Mouse (Mus musculus): ENCODE results near the gene Prkcz. TPM values are rescaled to one million over a fixed set of nuclear protein-coding genes. Genes with fewer than 3 reads are reported as not detected.

The Prkcz gene
- polyA plus RNA-seq, 1 experiment from 2014 or later: 45.4 TPM

DNA sequence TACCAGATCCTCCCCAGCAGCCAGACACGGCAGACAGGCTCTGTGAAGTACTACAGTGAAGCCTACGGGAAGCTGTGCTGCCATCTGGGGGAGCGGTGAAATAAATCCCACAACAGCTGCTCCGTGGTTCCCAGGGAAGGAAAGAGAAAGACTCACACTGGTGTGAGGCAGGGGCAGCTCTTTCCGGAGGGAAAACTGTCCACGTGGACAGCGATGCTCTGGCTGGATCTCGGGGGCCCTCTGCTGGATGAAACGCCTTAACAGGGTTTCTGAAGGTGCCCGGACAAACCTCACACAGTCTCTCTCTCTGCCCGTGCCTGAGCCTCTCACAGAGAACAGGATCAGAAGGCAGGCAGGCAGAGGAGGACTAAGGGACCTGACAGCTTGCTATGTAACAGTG is 53.1 kb downstream of the Prkcz start:
- H3K27me3 ChIP-seq (replicated peaks; ENCODE audit: control insufficient read depth, insufficient read depth, low read length): no peaks in the 10 kb centered on the region
- WGBS: 1% methylated on average over 11 of the region's 11 CpGs
- H3K9me3 ChIP-seq (replicated peaks; ENCODE audit: control insufficient read depth, low read length): no peaks in the 10 kb centered on the region
- H3K9ac ChIP-seq (ENCODE audit: low read length): peak overlapping the region; percentile 54
- no peak overlapping the region for H3K4me3 ChIP-seq (ENCODE audit: low read depth, low read length)
- H3K4me1 ChIP-seq (ENCODE audit: control insufficient read depth, insufficient read depth, low read length): peaks cover 29% of the 10 kb centered on the region
- H3K27ac ChIP-seq (ENCODE audit: low read depth, low read length): peak overlapping the region; percentile 55
- ATAC-seq (peak; percentile 82), DNase-seq (ENCODE audit: low spot score) (peak; percentile 93)
- H3K36me3 ChIP-seq (ENCODE audit: control insufficient read depth, insufficient read depth, low read length): no peaks in the 10 kb centered on the region
- H3K4me2 ChIP-seq (ENCODE audit: low read length): peak overlapping the region; percentile 35

GRCm38 (mm10) chr4:155307591-155307990 is 53.6 kb downstream of the Prkcz start:
- 81% methylated on average over 5 of the region's 5 CpGs for WGBS
- Histone ChIP-seq H3K4me3 (ENCODE audit: low read depth, low read length) (no peak overlapping the region), H3K4me1 (ENCODE audit: control insufficient read depth, insufficient read depth, low read length) (peaks cover 29% of the 10 kb centered on the region), H3K27ac (ENCODE audit: low read depth, low read length) (peak overlapping the region; percentile 55), H3K36me3 (ENCODE audit: control insufficient read depth, insufficient read depth, low read length) (no peaks in the 10 kb centered on the region), H3K9ac (ENCODE audit: low read length) (peak overlapping the region; percentile 54), H3K27me3 (replicated peaks; ENCODE audit: control insufficient read depth, insufficient read depth, low read length) (no peaks in the 10 kb centered on the region), H3K9me3 (replicated peaks; ENCODE audit: control insufficient read depth, low read length) (no peaks in the 10 kb centered on the region), H3K4me2 (ENCODE audit: low read length) (peak overlapping the region; percentile 35; the same call in 1 of the 2 replicates)
- peak; percentile 12; the same call in 1 of the 2 replicates for ATAC-seq
- DNase-seq (ENCODE audit: low spot score): no peak

- Histone ChIP-seq H3K4me2 (ENCODE audit: low read length) (no peak overlapping the region; the same call in 1 of the 2 replicates), H3K27me3 (replicated peaks; ENCODE audit: control insufficient read depth, insufficient read depth, low read length) (no peaks in the 10 kb centered on the region), H3K9me3 (replicated peaks; ENCODE audit: control insufficient read depth, low read length) (no peaks in the 10 kb centered on the region), H3K4me3 (ENCODE audit: low read depth, low read length) (no peak overlapping the region), H3K4me1 (ENCODE audit: control insufficient read depth, insufficient read depth, low read length) (peaks cover 29% of the 10 kb centered on the region), H3K27ac (ENCODE audit: low read depth, low read length) (peak overlapping the region; percentile 90), H3K9ac (ENCODE audit: low read length) (peak overlapping the region; percentile 7; the same call in 1 of the 2 replicates), H3K36me3 (ENCODE audit: control insufficient read depth, insufficient read depth, low read length) (no peaks in the 10 kb centered on the region)
- ATAC-seq (no peak), DNase-seq (ENCODE audit: low spot score) (no peak)
- 63% methylated on average over 24 of the region's 24 CpGs for WGBS
These were observed 54.6 kb downstream of the Prkcz start for GRCm38 (mm10) chr4:155306356-155307242.

GRCm38 (mm10) chr4:155305531-155306031 is 55.6 kb downstream of the Prkcz start:
- Histone ChIP-seq H3K4me1 (ENCODE audit: control insufficient read depth, insufficient read depth, low read length) (peaks cover 29% of the 10 kb centered on the region), H3K4me3 (ENCODE audit: low read depth, low read length) (no peak overlapping the region)

DNA sequence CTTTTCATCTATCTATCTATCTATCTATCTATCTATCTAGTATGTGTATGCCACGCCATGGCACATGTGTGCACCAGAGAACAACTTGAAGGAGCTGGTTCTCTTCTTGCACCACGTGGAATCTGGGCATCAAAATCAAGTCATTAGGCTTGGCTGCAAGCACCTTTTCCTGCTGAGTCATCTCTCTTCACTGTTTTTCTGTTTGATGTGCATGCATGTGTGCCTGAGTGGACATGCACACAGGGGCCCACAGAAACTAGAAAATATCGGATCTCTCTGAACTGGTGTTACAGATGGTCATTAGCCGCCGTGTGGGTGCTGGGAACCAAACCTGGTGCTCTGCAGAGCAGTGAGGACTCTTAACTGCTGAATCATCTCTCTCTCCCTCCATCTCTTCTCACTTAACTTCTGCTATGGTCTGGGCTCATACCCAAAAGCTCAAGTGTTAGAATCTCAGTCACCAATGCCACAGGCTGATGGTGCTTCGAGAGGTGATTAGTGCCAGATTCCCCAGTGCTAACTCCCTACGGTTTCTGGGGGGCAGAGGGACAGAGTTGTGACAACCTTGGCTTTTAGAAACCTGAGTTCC is 56.6 kb downstream of the Prkcz start:
- Histone ChIP-seq H3K27ac (ENCODE audit: low read depth, low read length) (0 out of 2 replicates have a peak overlapping the region, but pooled peaks have one; percentile 90), H3K4me1 (ENCODE audit: control insufficient read depth, insufficient read depth, low read length) (peaks cover 29% of the 10 kb centered on the region)
- no peak for DNase-seq (ENCODE audit: low spot score)

More at GRCm38 (mm10) chr4:155305531-155306031, 55.6 kb downstream of the Prkcz start:
- ATAC-seq (peak; percentile 70), DNase-seq (ENCODE audit: low spot score) (peak; percentile 95)
- Histone ChIP-seq H3K36me3 (ENCODE audit: control insufficient read depth, insufficient read depth, low read length) (no peaks in the 10 kb centered on the region), H3K4me2 (ENCODE audit: low read length) (peak overlapping the region; percentile 31), H3K27ac (ENCODE audit: low read depth, low read length) (peak overlapping the region; percentile 90), H3K27me3 (replicated peaks; ENCODE audit: control insufficient read depth, insufficient read depth, low read length) (no peaks in the 10 kb centered on the region), H3K9ac (ENCODE audit: low read length) (peak overlapping the region; percentile 25; the same call in 1 of the 2 replicates), H3K9me3 (replicated peaks; ENCODE audit: control insufficient read depth, low read length) (no peaks in the 10 kb centered on the region)
- WGBS: 7% methylated on average over 8 of the region's 8 CpGs

GRCm38 (mm10) chr4:155301965-155302364 is 59.2 kb downstream of the Prkcz start:
- ATAC-seq: no peak
- no peak overlapping the region for H3K4me2 ChIP-seq (ENCODE audit: low read length)
- 60% methylated on average over 4 of the region's 4 CpGs for WGBS
- H3K4me3 ChIP-seq (ENCODE audit: low read depth, low read length): no peak overlapping the region
- DNase-seq (ENCODE audit: low spot score): no peak
- no peaks in the 10 kb centered on the region for H3K9me3 ChIP-seq (replicated peaks; ENCODE audit: control insufficient read depth, low read length)
- peaks cover 21% of the 10 kb centered on the region for H3K4me1 ChIP-seq (ENCODE audit: control insufficient read depth, insufficient read depth, low read length)
- H3K27ac ChIP-seq (ENCODE audit: low read depth, low read length): no peak overlapping the region
- no peaks in the 10 kb centered on the region for H3K36me3 ChIP-seq (ENCODE audit: control insufficient read depth, insufficient read depth, low read length)
- no peaks in the 10 kb centered on the region for H3K27me3 ChIP-seq (replicated peaks; ENCODE audit: control insufficient read depth, insufficient read depth, low read length)
- 0 out of 2 replicates have a peak overlapping the region, but pooled peaks have one; percentile 25 for H3K9ac ChIP-seq (ENCODE audit: low read length)

More for the DNA sequence above, 56.6 kb downstream of the Prkcz start:
- Histone ChIP-seq H3K4me3 (ENCODE audit: low read depth, low read length) (no peak overlapping the region), H3K4me2 (ENCODE audit: low read length) (no peak overlapping the region), H3K9me3 (replicated peaks; ENCODE audit: control insufficient read depth, low read length) (no peaks in the 10 kb centered on the region), H3K36me3 (ENCODE audit: control insufficient read depth, insufficient read depth, low read length) (no peaks in the 10 kb centered on the region), H3K27me3 (replicated peaks; ENCODE audit: control insufficient read depth, insufficient read depth, low read length) (no peaks in the 10 kb centered on the region), H3K9ac (ENCODE audit: low read length) (no peak overlapping the region)
- no peak for ATAC-seq
- 87% methylated on average over 7 of the region's 7 CpGs for WGBS

DNA sequence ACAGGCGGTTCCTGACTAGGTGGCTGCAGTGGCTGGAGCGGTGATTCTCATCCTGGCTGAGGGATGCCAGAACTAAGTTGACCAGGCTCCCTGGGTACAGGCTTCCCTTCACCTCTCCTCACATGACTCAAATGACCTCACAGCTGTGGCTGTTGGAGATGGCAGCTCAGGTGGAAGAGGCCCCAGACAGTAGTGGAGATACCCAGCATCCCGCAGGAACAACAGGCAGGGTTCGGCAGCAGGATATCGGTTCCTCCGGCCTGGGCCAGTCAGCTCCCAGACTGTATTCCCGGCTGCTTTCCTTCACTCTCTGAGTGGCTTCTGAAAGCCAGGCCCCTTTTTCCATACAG is 60.1 kb downstream of the Prkcz start:
- DNase-seq (ENCODE audit: low spot score) (no peak), ATAC-seq (no peak)
- no peak overlapping the region for H3K9ac ChIP-seq (ENCODE audit: low read length)
- no peaks in the 10 kb centered on the region for H3K36me3 ChIP-seq (ENCODE audit: control insufficient read depth, insufficient read depth, low read length)
- H3K4me2 ChIP-seq (ENCODE audit: low read length): no peak overlapping the region
- H3K4me3 ChIP-seq (ENCODE audit: low read depth, low read length): no peak overlapping the region
- no peaks in the 10 kb centered on the region for H3K9me3 ChIP-seq (replicated peaks; ENCODE audit: control insufficient read depth, low read length)
- H3K4me1 ChIP-seq (ENCODE audit: control insufficient read depth, insufficient read depth, low read length): peaks cover 16% of the 10 kb centered on the region
- H3K27ac ChIP-seq (ENCODE audit: low read depth, low read length): no peak overlapping the region
- WGBS: 93% methylated on average over 7 of the region's 7 CpGs
- no peaks in the 10 kb centered on the region for H3K27me3 ChIP-seq (replicated peaks; ENCODE audit: control insufficient read depth, insufficient read depth, low read length)

DNA sequence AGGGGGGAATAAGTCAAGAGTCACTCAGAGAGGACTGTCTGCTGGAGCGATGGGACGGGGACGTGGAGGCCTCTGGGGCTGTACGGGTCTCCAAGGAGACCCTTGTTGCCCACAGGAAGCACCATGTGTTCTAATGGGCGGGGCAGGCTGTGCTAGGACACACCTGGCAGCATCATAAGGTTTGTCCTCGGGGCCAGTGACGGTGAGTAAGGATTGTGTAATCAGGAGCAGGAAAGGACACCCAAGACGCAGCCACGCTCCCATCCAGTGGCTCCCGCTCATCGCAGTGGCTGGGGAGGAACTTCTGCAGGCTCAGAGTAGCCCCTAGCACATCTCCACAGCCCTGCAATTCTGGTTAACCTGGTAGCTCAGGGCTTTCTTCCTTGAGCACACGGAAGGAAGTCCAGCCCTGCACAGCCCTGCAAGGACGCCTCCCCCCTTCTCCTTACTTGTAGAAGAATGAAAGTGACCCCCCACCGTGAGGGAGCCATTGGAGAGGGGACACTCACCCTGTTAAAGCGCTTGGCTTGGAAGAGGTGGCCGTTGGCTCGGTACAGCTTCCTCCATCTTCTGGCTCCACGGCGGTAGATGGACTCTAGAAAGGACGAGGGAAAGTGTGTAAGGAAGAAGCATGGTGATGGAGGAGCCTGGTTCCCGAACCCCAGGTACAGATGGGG is 60.6 kb downstream of the Prkcz start:
- Histone ChIP-seq H3K4me1 (ENCODE audit: control insufficient read depth, insufficient read depth, low read length) (peaks cover 11% of the 10 kb centered on the region), H3K36me3 (ENCODE audit: control insufficient read depth, insufficient read depth, low read length) (no peaks in the 10 kb centered on the region), H3K9me3 (replicated peaks; ENCODE audit: control insufficient read depth, low read length) (no peaks in the 10 kb centered on the region), H3K27me3 (replicated peaks; ENCODE audit: control insufficient read depth, insufficient read depth, low read length) (no peaks in the 10 kb centered on the region), H3K9ac (ENCODE audit: low read length) (no peak overlapping the region), H3K4me2 (ENCODE audit: low read length) (no peak overlapping the region), H3K27ac (ENCODE audit: low read depth, low read length) (no peak overlapping the region), H3K4me3 (ENCODE audit: low read depth, low read length) (no peak overlapping the region)
- WGBS: 80% methylated on average over 21 of the region's 21 CpGs
- ATAC-seq: no peak
- DNase-seq (ENCODE audit: low spot score): no peak

All from forebrain, embryonic 14.5 days (tissue).